Mouse (Mus musculus) liver, embryonic 14.5 days (tissue): Measurements from ENCODE around the gene Blzf1. TPM values are rescaled to one million over a fixed set of nuclear protein-coding genes. Genes with fewer than 3 reads are reported as not detected.

Experiments used
- ATAC-seq: fragments of 200-750 bp; cut with Nextera tagmentation; 2 replicates; pipeline ENCODE4 v1.8.0; 2017; ENCODE audit warnings: moderate number of reproducible peaks, mild to moderate bottlenecking, moderate library complexity; ENCODE audit not compliant: insufficient read depth
- DNase-seq, 3 experiments: peaks; one replicate each; pipeline ENCODE4 v3.0.0-alpha.2; 2012 to 2013; ENCODE audit warnings: low read depth in 3 of 3, low spot score in 3 of 3
- H3K27ac ChIP-seq: fragments of 300-500 bp; sonication (generic); 2 replicates; pipeline ENCODE4 v1.5.1; 2014; ENCODE audit warnings: moderate library complexity, mild to moderate bottlenecking, control low read depth, inconsistent platforms
- H3K27me3 ChIP-seq: fragments of 300-500 bp; sonication (generic); 2 replicates; pipeline ENCODE4 v1.6.1; 2014; ENCODE audit warnings: mild to moderate bottlenecking, low read length, moderate library complexity; ENCODE audit not compliant: control insufficient read depth, insufficient read depth
- H3K36me3 ChIP-seq: fragments of 300-500 bp; sonication (generic); replicated peaks from 2 replicates; pipeline ENCODE4 v1.6.1; 2014; ENCODE audit warnings: low read depth; ENCODE audit not compliant: control insufficient read depth, insufficient read depth
- H3K4me1 ChIP-seq, 2 experiments: fragments of 200-500 bp in 1 of 2; fragments of 300-500 bp in 1 of 2; sonication (generic) in 1 of 2; replicated peaks; 2 replicates each; pipeline ENCODE4 v1.6.1; 2012 to 2014; ENCODE audit warnings: antibody characterized with exemption in 1 of 2, inconsistent platforms in 1 of 2, low read length in 1 of 2; ENCODE audit not compliant: control insufficient read depth in 2 of 2, insufficient read depth in 2 of 2
- H3K4me2 ChIP-seq: fragments of 300-500 bp; sonication (generic); 2 replicates; pipeline ENCODE4 v1.6.1; 2014; ENCODE audit warnings: low read depth, mild to moderate bottlenecking, control low read depth, moderate library complexity
- H3K4me3 ChIP-seq, 2 experiments: fragments of 200-500 bp in 1 of 2; fragments of 300-500 bp in 1 of 2; sonication (generic) in 1 of 2; 2 replicates each; pipeline ENCODE4 v1.5.1; 2012 to 2014; ENCODE audit warnings: low read depth in 2 of 2, low read length in 2 of 2, mild to moderate bottlenecking in 2 of 2, control low read depth in 1 of 2, inconsistent platforms in 1 of 2, moderate library complexity in 1 of 2; ENCODE audit not compliant: insufficient read depth in 1 of 2
- H3K9ac ChIP-seq: fragments of 300-500 bp; sonication (generic); replicated peaks from 2 replicates; pipeline ENCODE4 v1.6.1; 2014; ENCODE audit warnings: mild to moderate bottlenecking, control low read depth, moderate library complexity
- H3K9me3 ChIP-seq: fragments of 300-500 bp; sonication (generic); 2 replicates; pipeline ENCODE4 v1.6.1; 2016; ENCODE audit warnings: low read length, mixed read lengths; ENCODE audit not compliant: control insufficient read depth
- CTCF ChIP-seq: IDR thresholded peaks from 2 replicates; pipeline ENCODE4 v1.5.1; 2016; ENCODE audit warnings: antibody characterized with exemption, low read depth, control low read depth
- EP300 ChIP-seq: IDR thresholded peaks from 2 replicates; pipeline ENCODE4 v1.6.1; 2016; ENCODE audit warnings: antibody characterized with exemption, low read depth
- WGBS: fragments of 180-500 bp; shearing (Covaris S2); extraction: QIAGEN DNeasy Blood & Tissue Kit; methylation state at CpG from one replicate; pipeline ENCODE4 v1.1.7; 2014; ENCODE audit not compliant: insufficient replicate concordance; 5-methylcytosine and 5-hydroxymethylcytosine counted together
- polyA plus RNA-seq, 2 experiments: library from polyadenylated mRNA; depleted of rRNA in 1 of 2; stranded (reverse) in 1 of 2; unstranded in 1 of 2; fragments of >200 nt; fragmentation: Nextera tagmentation in 1 of 2; extraction: Ambion mirVana in 1 of 2; gene quantifications; 2 replicates each; pipeline versions ENCODE4 v1.2.1 to v1.2.3; 2012 to 2014

Blzf1 gene
- polyA plus RNA-seq, 2 experiments, result 4.1 to 8.5 TPM

GRCm38 (mm10) chr1:164252551-164252950 is 54.7 kb downstream of the Blzf1 start:
- ATAC-seq, result no peak
- peaks cover 2% of the 10 kb centered on the region; the same call in 1 of the 2 replicates for H3K36me3 ChIP-seq
- no peaks in the 10 kb centered on the region for H3K27me3 ChIP-seq
- no peak overlapping the region for H3K27ac ChIP-seq
- peaks cover 28 to 31% of the 10 kb centered on the region in 2 experiments for H3K4me1 ChIP-seq
- H3K4me3 ChIP-seq, result no peak overlapping the region
- DNase-seq, result no peak
- H3K9ac ChIP-seq, result no peak overlapping the region
- TF ChIP-seq EP300 (no peak), CTCF (no peak)
- peak overlapping the region; percentile 91; the same call in 1 of the 2 replicates for H3K4me2 ChIP-seq
- 59% methylated on average over 5 of the region's 5 CpGs for WGBS
- H3K9me3 ChIP-seq, result no peaks in the 10 kb centered on the region

DNA sequence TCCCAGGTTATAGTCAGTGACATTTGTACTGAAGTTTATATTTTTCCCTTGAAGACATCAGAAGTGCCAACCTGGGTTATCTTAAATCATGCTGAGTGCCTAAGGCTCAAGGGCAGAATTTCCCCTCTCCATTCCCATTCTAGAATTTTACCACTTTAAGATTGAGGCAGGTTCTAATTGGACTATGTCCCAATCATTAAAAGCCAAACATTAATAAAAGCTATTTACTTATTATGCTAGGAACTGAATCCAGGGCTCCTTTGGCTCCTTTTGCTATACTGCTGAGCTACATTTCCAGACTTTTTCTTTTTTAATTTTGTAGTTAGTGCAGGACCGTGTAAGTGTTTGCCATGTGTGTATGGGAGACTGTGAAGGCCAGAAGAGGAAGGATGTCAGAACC is 55.9 kb downstream of the Blzf1 start:
- DNase-seq (no peak), ATAC-seq (no peak)
- 48% methylated on average over 1 of the region's 1 CpGs for WGBS
- no peaks in the 10 kb centered on the region for H3K27me3 ChIP-seq
- no peaks in the 10 kb centered on the region for H3K9me3 ChIP-seq
- no peaks in the 10 kb centered on the region for H3K36me3 ChIP-seq
- H3K9ac ChIP-seq, result no peak overlapping the region
- peak overlapping the region; percentile 91 for H3K4me2 ChIP-seq
- H3K4me3 ChIP-seq, result peak overlapping the region in 1 of 2 experiments; percentile 91; a peak in 2 of 4 replicates
- no peak overlapping the region for H3K27ac ChIP-seq
- peaks cover 28 to 31% of the 10 kb centered on the region in 2 experiments for H3K4me1 ChIP-seq
- no peak for TF ChIP-seq EP300
- no peak for TF ChIP-seq CTCF

GRCm38 (mm10) chr1:164250391-164251150 is 56.7 kb downstream of the Blzf1 start:
- no peaks in the 10 kb centered on the region for H3K36me3 ChIP-seq
- peaks cover 28 to 31% of the 10 kb centered on the region in 2 experiments for H3K4me1 ChIP-seq
- peak overlapping the region; percentile 77 to 91 for H3K4me3 ChIP-seq
- ATAC-seq, result no peak
- peak overlapping the region; percentile 91 for H3K4me2 ChIP-seq
- 41% methylated on average over 8 of the region's 8 CpGs for WGBS
- H3K27ac ChIP-seq, result peak overlapping the region; percentile 35
- TF ChIP-seq EP300 (no peak), CTCF (no peak)
- H3K9ac ChIP-seq, result peak overlapping the region; percentile 87
- H3K27me3 ChIP-seq, result no peaks in the 10 kb centered on the region
- H3K9me3 ChIP-seq, result no peaks in the 10 kb centered on the region
- peak; percentile 37 to 52 (median 42) for DNase-seq

GRCm38 (mm10) chr1:164249332-164249711 is 58.0 kb downstream of the Blzf1 start:
- peak overlapping the region; percentile 69 for H3K27ac ChIP-seq
- peak; percentile 24 for ATAC-seq
- H3K4me1 ChIP-seq, result peaks cover 22 to 24% of the 10 kb centered on the region in 2 experiments
- H3K9me3 ChIP-seq, result no peaks in the 10 kb centered on the region
- under 1% methylated on average over 33 of the region's 33 CpGs for WGBS
- peak overlapping the region; percentile 77 to 91 for H3K4me3 ChIP-seq
- TF ChIP-seq CTCF, result no peak
- no peak for TF ChIP-seq EP300
- peak overlapping the region; percentile 87 for H3K9ac ChIP-seq
- peak in 1 of 3 experiments; percentile 9 for DNase-seq
- no peaks in the 10 kb centered on the region for H3K27me3 ChIP-seq
- H3K4me2 ChIP-seq, result peak overlapping the region; percentile 91
- no peaks in the 10 kb centered on the region for H3K36me3 ChIP-seq

DNA sequence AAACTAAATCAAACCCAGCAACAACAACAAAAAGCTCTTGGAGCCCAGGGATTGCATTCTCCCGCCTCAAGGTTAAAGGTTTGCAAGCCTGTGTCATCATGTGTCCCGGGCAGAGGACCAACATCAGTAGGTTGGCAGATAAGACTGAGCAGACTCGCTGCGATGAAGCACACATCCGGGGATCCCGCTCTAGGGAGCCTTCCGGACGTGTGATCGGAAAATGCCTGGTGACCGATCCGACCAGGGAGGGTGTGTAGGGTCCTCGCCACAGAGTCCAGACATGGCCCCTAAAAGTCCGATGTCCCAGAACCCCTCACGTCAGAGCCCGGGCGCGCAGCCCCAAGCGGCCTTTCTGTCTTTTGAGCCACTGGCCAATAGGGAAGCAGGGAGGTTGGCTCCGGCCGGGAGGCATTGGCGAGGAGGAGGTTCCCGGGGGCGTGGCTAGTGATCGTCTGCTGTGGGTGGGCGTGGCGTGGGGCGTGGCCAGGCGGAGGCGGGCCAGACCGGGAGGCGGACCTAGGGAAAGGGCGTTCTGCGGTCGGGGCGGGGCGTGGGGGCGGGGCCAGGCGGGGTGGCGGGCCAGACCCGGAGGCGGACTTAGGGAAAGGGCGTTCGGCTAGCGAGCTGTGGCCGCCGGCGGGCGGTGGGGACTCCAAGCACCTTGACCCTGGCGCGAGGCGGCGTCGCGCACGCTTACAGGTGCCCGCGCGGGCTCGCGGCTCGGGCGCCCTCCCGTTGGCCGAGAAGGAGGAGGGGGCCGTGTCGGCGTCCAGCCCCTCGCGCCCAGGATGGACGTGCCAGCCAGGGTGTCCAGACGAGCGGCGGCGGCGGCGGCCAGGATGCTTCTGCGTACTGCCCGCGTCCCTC is 58.6 kb downstream of the Blzf1 start, which contains the start of gene Slc19a2:
Slc19a2 (plus strand) TSS at position 582 of the 867 bp plus-strand sequence.
- no peaks in the 10 kb centered on the region for H3K9me3 ChIP-seq
- peaks cover 21 to 22% of the 10 kb centered on the region in 2 experiments for H3K4me1 ChIP-seq
- H3K4me2 ChIP-seq, result peak within 1 kb of the TSS; percentile 91
- no peaks in the 10 kb centered on the region for H3K36me3 ChIP-seq
- peak within 1 kb of the TSS; percentile 69 for H3K27ac ChIP-seq
- H3K4me3 ChIP-seq, result peak within 1 kb of the TSS; percentile 81 to 91
- under 1% methylated on average over 53 of the region's 79 CpGs for WGBS
- peak within 1 kb of the TSS; percentile 87 for H3K9ac ChIP-seq
- TF ChIP-seq CTCF (no peak), EP300 (no peak)
- DNase-seq (peak; percentile 92 to 93 (median 92)), ATAC-seq (peak; percentile 91)
- no peaks in the 10 kb centered on the region for H3K27me3 ChIP-seq
